Mouse (Mus musculus) thymus, postnatal 10 days (tissue): Measurements from ENCODE around the gene 4921517D22Rik.
"Not testable (repeated sequence)": the region's sequence is repeated elsewhere in the genome, so short reads cannot be mapped to it uniquely, and the experiment has no call there.

Source experiments
- DNase-seq, 2 experiments: peaks; one replicate each; pipeline ENCODE4 v3.0.0; 2021; ENCODE audit warnings: low spot score in 2 of 2

The 4921517D22Rik gene

GRCm38 (mm10) chr13:59694008-59694407, at the start of gene 4921517D22Rik:
4921517D22Rik (minus strand) TSS chr13:59694108.
- DNase-seq, result no peak

DNA sequence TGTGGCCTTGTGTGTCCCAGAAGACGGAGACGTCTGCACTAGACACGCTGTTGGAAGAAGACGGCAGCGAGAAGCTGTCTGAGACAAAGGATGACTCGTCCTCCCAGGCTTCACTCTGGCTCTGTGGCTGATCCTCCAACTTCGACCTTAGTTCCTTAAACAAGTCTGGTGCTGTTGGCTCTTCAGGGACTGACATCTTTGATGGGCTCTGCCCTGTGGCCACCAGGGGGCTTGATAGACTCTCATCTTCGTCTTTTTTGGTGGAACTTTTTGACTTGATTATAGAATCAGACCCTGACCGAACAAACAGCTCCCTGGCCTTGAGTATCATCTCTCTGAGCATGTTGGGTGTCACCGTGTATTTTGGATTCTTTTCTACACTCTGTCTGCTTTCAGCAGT, 47.8 kb upstream of the 4921517D22Rik start:
- DNase-seq, result peak in 1 of 2 experiments; percentile 29

- DNase-seq, result no peak
These were observed 47.2 kb upstream of the 4921517D22Rik start for GRCm38 (mm10) chr13:59741096-59741495.

- no peak for DNase-seq
These were observed 45.5 kb upstream of the 4921517D22Rik start for GRCm38 (mm10) chr13:59739397-59739796.

DNA sequence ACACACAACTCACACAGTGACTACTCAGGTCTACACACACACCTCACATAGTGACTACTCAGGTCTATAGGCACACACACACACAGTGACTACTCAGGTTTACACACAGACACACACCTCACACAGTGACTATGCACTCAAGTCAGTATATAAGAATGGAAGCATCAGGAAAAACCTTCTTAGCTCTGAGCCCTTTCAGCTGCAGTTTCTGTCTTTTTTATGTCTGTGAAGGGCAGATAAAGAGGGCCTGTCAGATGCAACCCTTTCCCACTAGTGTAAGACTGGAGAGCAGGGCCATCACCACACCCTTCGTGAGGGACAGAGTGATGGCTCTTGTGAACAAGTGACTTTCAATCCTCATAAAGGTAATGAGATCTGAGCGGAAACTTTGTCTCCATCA, 44.5 kb upstream of the 4921517D22Rik start:
- DNase-seq, result no peak

DNA sequence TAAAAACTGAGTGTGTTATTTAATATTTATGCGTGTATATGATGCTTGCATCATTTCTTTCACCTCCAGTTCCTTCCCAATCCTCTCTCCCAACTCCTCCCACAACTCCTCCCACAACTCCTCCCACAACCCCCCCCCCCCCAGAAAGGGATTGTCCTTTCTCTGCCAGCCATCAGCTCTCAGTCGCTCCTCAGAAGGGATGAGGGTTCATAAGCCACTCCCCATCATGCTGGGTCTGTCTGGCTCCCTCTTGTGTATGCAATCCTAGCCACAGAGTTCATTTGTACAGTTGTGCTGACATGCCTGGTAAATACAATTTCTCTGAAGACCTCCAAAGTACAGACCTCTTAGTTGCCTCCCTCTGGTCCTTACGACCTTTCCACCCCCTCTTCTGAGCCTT, 41.3 kb upstream of the 4921517D22Rik start:
- DNase-seq, result no peak

GRCm38 (mm10) chr13:59734347-59734746, 40.4 kb upstream of the 4921517D22Rik start:
- not testable (repeated sequence) for DNase-seq

DNA sequence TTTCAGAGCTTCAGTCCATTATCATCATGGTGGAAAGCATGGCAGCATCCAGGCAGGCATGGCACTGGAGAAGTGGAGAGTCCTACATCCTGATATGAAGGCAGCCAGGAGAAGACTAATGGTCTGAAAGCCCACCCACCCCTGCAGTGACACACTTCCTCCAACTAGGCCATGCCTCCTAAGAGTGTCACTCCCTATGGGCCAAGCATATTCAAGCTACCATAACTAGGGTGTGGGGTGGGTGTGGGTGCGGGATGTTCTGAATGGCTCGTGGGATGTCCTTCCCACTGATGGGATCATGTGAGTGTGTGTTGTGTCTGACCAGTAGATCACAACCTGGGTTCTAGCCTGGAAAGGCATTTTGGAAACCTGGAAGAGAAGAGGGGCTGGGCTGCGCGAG, 40.0 kb upstream of the 4921517D22Rik start:
- no peak for DNase-seq

GRCm38 (mm10) chr13:59731652-59732051, 37.7 kb upstream of the 4921517D22Rik start, which contains the start of gene Spata31d1d:
Spata31d1d (minus strand) TSS chr13:59731752.
- DNase-seq, result no peak

DNA sequence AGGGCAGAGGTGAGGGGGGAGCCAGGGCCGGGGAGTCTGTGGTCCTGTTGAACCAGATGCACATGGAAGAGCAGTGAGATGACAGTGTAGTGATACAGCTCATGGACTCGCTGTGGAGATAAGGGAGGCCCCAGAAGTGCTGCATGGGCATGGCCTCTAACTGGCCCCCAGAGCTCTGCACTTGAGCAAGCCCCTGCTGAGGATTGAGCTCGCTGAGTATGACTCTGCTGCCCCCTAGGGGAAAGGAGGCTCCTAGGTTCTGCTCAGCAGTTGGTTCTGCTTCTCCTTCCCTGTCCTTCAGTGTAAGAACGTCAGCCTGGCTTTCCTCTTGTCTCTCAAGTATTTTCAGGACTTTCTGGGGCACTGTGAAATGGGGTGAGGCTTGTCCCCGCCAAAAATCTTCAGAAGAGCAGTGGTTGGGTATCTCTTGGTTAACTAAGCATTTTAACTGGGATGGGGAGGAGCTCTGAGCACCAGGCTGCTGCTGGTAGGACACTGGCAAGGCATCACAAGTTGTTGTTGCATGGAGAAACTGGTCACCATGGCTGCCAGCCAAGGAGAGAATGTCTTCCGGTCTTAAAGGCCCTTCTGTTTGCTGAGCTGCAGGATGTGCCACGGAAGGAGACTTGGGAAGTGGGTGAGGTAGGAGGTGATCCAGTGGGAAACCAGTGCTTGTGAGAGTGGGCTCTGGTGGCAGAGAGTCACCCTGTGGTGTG, 34.6 kb upstream of the 4921517D22Rik start:
- peak; percentile 57 to 86 for DNase-seq

DNA sequence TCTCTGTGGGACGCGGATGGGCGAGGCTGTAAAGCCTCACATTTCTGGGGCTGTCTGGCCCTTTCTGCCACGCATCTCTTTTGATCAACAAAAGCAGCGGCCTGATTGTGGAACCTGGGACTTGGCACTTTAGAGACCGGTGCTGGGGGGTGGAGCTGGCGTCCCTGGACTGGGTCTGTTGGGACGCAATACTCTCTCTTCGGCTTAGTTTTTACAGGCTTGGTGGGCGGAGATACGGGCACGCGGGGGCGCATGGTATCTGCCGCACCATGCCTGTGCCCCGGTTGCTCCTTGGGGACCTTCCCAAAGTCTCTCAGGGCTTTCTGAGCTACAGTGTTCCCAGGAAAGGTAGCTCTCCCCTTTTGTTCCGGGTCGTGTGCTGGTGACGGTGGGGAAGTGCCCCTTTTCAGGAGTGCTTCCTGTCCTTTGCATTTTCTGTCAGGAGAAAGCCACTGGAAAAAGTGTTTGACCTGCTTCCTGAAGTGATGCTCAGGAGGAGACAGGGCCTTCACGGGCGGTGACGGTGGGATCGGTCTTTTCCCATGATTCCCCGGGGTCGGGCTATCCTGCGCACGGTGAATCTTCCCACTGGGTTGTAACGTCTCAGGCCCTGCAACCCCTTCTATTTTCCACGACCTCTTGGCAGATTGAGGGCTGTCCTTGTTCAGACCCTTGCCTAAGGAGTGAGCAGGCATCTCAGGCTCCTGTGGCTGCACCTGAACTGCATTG, 32.4 kb upstream of the 4921517D22Rik start:
- no peak for DNase-seq

DNA sequence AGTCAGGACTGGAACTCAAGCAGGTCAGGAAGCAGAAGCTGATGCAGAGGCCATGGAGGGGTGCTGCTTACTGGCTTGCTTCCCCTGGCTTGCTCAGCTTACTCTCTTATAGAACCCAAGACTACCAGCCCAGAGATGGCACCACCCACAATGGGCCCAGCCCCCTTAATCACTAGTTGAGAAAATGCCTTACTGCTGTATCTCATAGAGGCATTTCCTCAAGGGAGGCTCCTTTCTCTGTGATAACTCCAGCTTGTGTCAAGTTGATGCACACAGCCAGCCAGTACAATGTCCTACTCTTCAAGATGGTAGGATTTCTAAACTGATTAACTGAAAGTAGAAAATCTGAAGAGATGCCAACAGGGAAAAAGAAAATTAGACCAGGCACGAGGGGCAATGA, 28.2 kb upstream of the 4921517D22Rik start:
- DNase-seq, result not testable (repeated sequence)

DNA sequence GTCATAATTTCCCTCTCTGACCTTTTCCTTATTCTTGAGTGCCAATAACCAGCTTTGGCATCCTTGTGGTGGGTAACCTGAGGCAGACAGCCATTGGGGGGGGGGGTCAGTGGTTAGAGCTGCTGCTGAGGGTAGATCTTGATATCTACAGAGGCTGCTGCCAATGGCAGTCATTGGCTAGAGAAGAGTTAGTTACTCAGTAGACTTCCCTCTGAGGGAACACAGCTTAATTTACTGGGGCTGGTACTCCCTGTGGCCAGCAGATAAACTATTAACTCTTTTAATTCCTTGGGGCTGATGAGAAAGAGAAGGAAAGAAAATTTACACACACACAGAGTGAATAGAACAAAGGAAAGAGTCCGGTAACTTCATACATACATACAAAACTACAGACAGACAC, 25.6 kb upstream of the 4921517D22Rik start:
- no peak for DNase-seq

- DNase-seq, result not testable (repeated sequence)
These were observed 25.0 kb upstream of the 4921517D22Rik start for GRCm38 (mm10) chr13:59718857-59719440.

GRCm38 (mm10) chr13:59713710-59714109, 19.8 kb upstream of the 4921517D22Rik start:
- DNase-seq, result no peak

- DNase-seq, result not testable (repeated sequence)
These were observed 18.1 kb upstream of the 4921517D22Rik start, which contains the start of gene Spata31d1b for GRCm38 (mm10) chr13:59711984-59712383. Spata31d1b (plus strand) TSS chr13:59712284.

DNA sequence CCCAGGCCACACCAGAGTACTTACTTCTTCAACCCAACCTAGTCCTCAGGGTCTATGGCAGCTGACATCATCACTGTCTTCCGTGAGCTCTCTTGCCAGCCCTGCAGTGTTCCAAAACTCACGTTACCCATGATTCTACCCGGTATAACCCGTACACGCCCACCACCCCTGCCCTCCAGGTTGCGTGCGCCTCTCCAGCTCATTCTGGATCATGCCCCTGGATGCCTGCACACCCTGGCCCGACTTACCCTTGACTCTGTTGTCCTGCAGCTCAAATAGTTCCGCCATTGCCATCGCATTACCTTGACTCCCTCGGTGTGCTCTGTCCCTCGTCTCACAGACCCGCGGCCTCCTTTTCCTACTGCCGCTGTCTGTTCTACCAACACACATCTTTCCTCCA, 16.3 kb upstream of the 4921517D22Rik start, which contains the start of gene Spata31d1a:
Gene Spata31d1a, minus strand, starts transcription at position 101 of the 400 bp plus-strand sequence.
- no peak for DNase-seq

DNA sequence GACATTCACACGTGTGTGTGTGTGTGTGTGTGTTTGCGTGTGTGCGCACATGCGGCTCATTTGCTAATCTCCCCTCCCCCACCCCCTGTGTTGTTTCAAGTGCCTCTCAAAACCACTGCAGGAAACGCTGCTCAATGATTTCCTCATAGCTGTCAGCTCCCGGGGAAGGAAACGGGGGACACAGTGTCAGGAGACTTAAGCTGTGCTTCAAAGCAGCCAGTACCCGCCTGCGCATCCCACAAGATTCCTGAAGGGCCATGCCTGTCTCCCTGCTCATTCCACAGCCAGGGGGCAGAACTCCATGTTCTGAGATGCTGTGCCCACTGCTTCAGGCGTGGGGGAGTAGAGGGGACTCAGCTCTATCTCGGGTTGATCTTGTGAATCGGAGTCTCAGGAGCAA, 10.7 kb upstream of the 4921517D22Rik start:
- no peak for DNase-seq

DNA sequence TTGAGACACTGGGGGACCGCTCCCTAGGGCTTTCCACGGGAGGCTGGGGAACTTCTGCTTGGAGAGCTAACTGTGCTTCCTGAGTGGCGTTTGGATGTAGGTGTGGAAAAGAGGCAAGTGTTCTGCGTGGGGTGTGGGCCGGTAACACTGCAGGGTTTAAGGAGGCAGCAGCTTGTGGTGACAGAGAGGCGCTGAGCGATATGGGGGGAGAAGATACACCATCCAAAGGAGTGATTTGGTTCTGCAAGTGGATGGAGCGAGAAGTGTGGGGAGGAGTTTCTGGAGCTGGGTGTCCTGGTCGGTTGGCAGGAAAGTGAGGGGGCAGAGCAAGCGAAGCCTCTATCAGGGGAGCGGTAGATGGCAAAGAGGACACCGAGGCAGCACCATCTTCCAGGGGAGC, 9.6 kb upstream of the 4921517D22Rik start:
- DNase-seq, result no peak

DNA sequence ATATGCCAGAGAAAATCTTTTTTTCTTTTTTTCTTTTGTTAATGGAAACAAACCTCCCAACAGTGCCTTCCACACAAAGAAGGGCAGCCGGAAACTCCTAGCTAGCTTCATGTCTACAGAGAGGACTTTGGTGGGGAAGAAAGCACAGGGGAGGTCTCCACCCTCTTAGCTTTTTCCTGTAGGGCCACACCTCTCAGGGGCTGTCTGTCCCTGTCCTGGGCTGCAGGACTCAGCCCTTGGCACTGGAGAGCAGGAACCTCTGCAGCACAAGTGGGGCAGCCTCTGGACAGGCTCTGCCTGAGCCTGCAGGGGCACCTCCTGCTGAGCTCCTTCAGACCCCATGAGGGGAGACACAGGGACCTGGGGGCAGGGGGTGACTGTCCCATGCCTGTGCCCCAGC, 6.2 kb upstream of the 4921517D22Rik start:
- not testable (repeated sequence) for DNase-seq

GRCm38 (mm10) chr13:59699131-59699530, 5.2 kb upstream of the 4921517D22Rik start:
- no peak for DNase-seq

GRCm38 (mm10) chr13:59695781-59696180, 1.9 kb upstream of the 4921517D22Rik start:
- no peak for DNase-seq
